Mouse (Mus musculus): Measurements from ENCODE around the gene Fst. TPM values are rescaled to one million over a fixed set of nuclear protein-coding genes. Genes with fewer than 3 reads are reported as not detected.

Fst gene
- 2.7 and 3.2 TPM in 2 replicates for polyA plus RNA-seq (2012; rRNA removed)

GRCm38 (mm10) chr13:114458886-114459700, at the start of gene Fst:
Gene Fst, minus strand, starts transcription at chr13:114458951.

Other genes with a start within 250 kb of the Fst start
- 36.1 and 37.3 TPM in 2 replicates for gene Ndufs4, start 70.7 kb downstream of the Fst start, polyA plus RNA-seq (2012; rRNA removed)

Measured in liver, embryonic 14 days (tissue).